Mouse (Mus musculus) cortical plate, adult 2 months (tissue): ENCODE data around the gene Slc22a12.

Experiments used
- CTCF ChIP-seq: fragments of 200-500 bp; IDR thresholded peaks from 2 replicates; pipeline ENCODE4 v1.5.1; 2011; ENCODE audit warnings: mild to moderate bottlenecking, control low read depth, low read length; ENCODE audit not compliant: insufficient read depth; ENCODE audit errors: extremely low read depth
- POLR2A ChIP-seq: fragments of 200-500 bp; IDR thresholded peaks from 2 replicates; pipeline ENCODE4 v1.6.1; 2011; ENCODE audit warnings: mild to moderate bottlenecking, low read length, control low read depth; ENCODE audit not compliant: insufficient read depth; ENCODE audit errors: extremely low read depth

- TF ChIP-seq CTCF = no peak
- TF ChIP-seq POLR2A = no peak
Observed at GRCm38 (mm10) chr19:6543518-6543917, 686 bp upstream of the Slc22a12 start.
